Mouse (Mus musculus) myocyte (in vitro differentiated cells): ENCODE data around the gene Btrc. TPM values are rescaled to one million over a fixed set of nuclear protein-coding genes. Genes with fewer than 3 reads are reported as not detected.

ENCODE experiments used
- H3K27me3 ChIP-seq: one replicate; pipeline ENCODE4 v1.6.1; 2011; ENCODE audit not compliant: control insufficient read depth, insufficient read depth, insufficient read length
- H3K36me3 ChIP-seq: one replicate; pipeline ENCODE4 v1.6.1; 2011; ENCODE audit not compliant: control insufficient read depth, insufficient read depth
- H3K4me2 ChIP-seq: one replicate; pipeline ENCODE4 v1.6.1; 2011; ENCODE audit warnings: low read depth, control low read depth
- H3K4me3 ChIP-seq: one replicate; pipeline ENCODE4 v1.5.1; 2011; ENCODE audit warnings: mild to moderate bottlenecking, control low read depth, moderate library complexity
- H3K79me2 ChIP-seq: one replicate; pipeline ENCODE4 v1.6.1; 2011; ENCODE audit not compliant: control insufficient read depth, insufficient read depth
- H3ac ChIP-seq: one replicate; pipeline ENCODE4 v1.6.1; 2011; ENCODE audit not compliant: control insufficient read depth, insufficient read length
- CEBPB ChIP-seq: IDR thresholded peaks from 2 replicates; pipeline ENCODE4 v1.6.1; 2011; ENCODE audit warnings: mild to moderate bottlenecking, moderate library complexity; ENCODE audit not compliant: poor library complexity, insufficient read depth, severe bottlenecking
- E2F4 ChIP-seq: IDR thresholded peaks from one replicate; pipeline ENCODE4 v1.6.1; 2011; ENCODE audit warnings: mild to moderate bottlenecking, control low read depth, moderate library complexity; ENCODE audit not compliant: insufficient read depth
- MAX ChIP-seq: IDR thresholded peaks from one replicate; pipeline ENCODE4 v1.6.1; 2011; ENCODE audit warnings: low read depth, mild to moderate bottlenecking, control low read depth
- MYOD1 ChIP-seq, 3 experiments: IDR thresholded peaks; one replicate each; pipeline ENCODE4 v1.6.1; 2011; ENCODE audit warnings: control low read depth in 2 of 3, low read depth in 2 of 3, mild to moderate bottlenecking in 2 of 3, moderate library complexity in 1 of 3; ENCODE audit not compliant: insufficient read length in 2 of 3, control insufficient read depth in 1 of 3
- MYOG ChIP-seq, 3 experiments: IDR thresholded peaks; one replicate each; pipeline ENCODE4 v1.6.1; 2011; ENCODE audit warnings: control low read depth in 2 of 3, low read depth in 2 of 3, mild to moderate bottlenecking in 2 of 3; ENCODE audit not compliant: insufficient read length in 2 of 3, control insufficient read depth in 1 of 3, insufficient read depth in 1 of 3
- POLR2A ChIP-seq: IDR thresholded peaks from one replicate; pipeline ENCODE4 v1.6.1; 2011; ENCODE audit warnings: low read depth, mild to moderate bottlenecking, control low read depth, moderate library complexity; ENCODE audit not compliant: insufficient read length
- POLR2AphosphoS2 ChIP-seq: IDR thresholded peaks from one replicate; pipeline ENCODE4 v1.6.1; 2011; ENCODE audit warnings: low read depth, control low read depth; ENCODE audit not compliant: insufficient read length
- REST ChIP-seq: IDR thresholded peaks from one replicate; pipeline ENCODE4 v1.6.1; 2011; ENCODE audit warnings: mild to moderate bottlenecking, control low read depth, moderate library complexity; ENCODE audit not compliant: insufficient read depth, insufficient read length
- SRF ChIP-seq: IDR thresholded peaks from one replicate; pipeline ENCODE4 v1.6.1; 2011; ENCODE audit warnings: low read depth; ENCODE audit not compliant: control insufficient read depth, insufficient read length
- TCF12 ChIP-seq: IDR thresholded peaks from one replicate; pipeline ENCODE4 v1.6.1; 2011; ENCODE audit warnings: mild to moderate bottlenecking, control low read depth; ENCODE audit not compliant: poor library complexity, insufficient read depth, severe bottlenecking
- TCF3 ChIP-seq: IDR thresholded peaks from one replicate; pipeline ENCODE4 v1.6.1; 2011; ENCODE audit warnings: low read depth, control low read depth; ENCODE audit not compliant: insufficient read length
- USF1 ChIP-seq: IDR thresholded peaks from one replicate; pipeline ENCODE4 v1.6.1; 2011; ENCODE audit warnings: low read depth, mild to moderate bottlenecking, control low read depth, moderate library complexity
- polyA plus RNA-seq: library from polyadenylated mRNA; unstranded; fragments of >200 nt; fragmentation: generic; extraction: Trizol; gene quantifications from one replicate; pipeline ENCODE4 v1.2.1, GENCODE M21; 2012; ENCODE audit warnings: missing spikeins

Btrc gene
- polyA plus RNA-seq, 1 experiment: 17.0 TPM

DNA sequence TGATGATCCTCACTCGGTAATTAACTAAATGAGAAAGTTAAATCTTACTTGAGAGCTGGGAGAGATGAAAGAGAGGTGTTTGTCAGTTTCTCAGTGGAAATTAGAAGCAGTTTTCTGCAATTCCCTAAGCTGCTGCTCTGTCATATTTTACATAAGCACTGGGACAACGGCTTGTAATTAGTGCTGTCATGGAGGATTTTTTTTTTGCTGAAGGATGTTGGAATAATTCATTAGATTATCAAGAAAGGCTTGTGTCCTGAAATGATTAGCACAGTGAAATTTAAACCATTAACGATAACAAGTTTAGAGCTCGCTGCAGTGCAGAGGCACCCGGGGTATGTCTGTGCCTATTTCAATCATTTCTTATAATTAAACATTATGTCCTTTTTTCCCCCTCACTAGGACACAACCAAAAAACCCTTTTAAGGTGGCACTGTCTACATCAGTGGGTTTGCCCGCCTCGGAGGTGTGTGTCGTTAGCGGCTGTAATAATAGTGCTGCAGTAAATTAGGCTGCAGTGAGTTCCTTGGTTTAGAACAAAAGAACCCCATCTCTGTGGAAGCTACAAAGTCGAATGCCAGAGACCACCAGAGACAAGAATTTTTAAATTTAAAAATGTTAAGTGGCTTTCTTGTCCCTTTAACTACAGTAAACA lies 130.7 kb downstream of the Btrc start:
- Histone ChIP-seq H3K4me3 (no peak overlapping the region), H3ac (no peak overlapping the region), H3K27me3 (no peaks in the 10 kb centered on the region), H3K36me3 (no peaks in the 10 kb centered on the region), H3K4me2 (no peak overlapping the region), H3K79me2 (no peaks in the 10 kb centered on the region)
- TF ChIP-seq MYOG (IDR thresholded peaks at IDR 0.05; ENCODE audit: control insufficient read depth in 1 of 3, insufficient read depth in 1 of 3, insufficient read length in 2 of 3, low read depth in 2 of 3) (no peak), SRF (no peak), TCF3 (no peak), POLR2AphosphoS2 (no peak), CEBPB (no peak), MYOD1 (IDR thresholded peaks at IDR 0.05; ENCODE audit: control insufficient read depth in 1 of 3, insufficient read length in 2 of 3, low read depth in 2 of 3) (no peak)

DNA sequence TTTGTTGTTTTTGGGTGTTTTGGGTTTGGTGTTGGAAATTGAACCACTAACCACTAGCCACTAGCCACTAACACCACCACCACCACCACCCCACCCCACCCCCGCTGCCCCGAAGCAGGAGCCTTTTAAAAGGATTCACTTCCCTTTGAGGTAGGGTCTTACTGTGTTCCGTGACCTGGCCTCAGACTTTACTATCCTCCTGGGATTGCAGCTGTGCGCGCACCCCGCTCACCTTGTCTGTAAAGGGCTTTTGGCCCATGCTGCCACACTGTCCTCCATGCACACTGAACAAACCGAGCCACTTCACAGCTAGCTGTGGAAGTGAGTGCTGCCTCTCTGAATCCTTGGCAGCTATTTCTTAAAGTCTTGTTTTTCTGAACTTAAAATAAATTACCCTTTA lies 141.9 kb downstream of the Btrc start:
- H3ac ChIP-seq: no peak overlapping the region
- no peaks in the 10 kb centered on the region for H3K79me2 ChIP-seq
- H3K4me2 ChIP-seq: no peak overlapping the region
- no peak overlapping the region for H3K4me3 ChIP-seq
- no peaks in the 10 kb centered on the region for H3K27me3 ChIP-seq
- H3K36me3 ChIP-seq: no peaks in the 10 kb centered on the region
- TF ChIP-seq E2F4: no peak
- TF ChIP-seq CEBPB: no peak
- TF ChIP-seq MYOD1 (IDR thresholded peaks at IDR 0.05; ENCODE audit: control insufficient read depth in 1 of 3, insufficient read length in 2 of 3, low read depth in 2 of 3): no peak
- no peak for TF ChIP-seq SRF
- no peak for TF ChIP-seq REST
- no peak for TF ChIP-seq USF1
- no peak for TF ChIP-seq POLR2AphosphoS2
- no peak for TF ChIP-seq TCF12
- no peak for TF ChIP-seq MAX
- TF ChIP-seq MYOG (IDR thresholded peaks at IDR 0.05; ENCODE audit: control insufficient read depth in 1 of 3, insufficient read depth in 1 of 3, insufficient read length in 2 of 3, low read depth in 2 of 3): no peak

DNA sequence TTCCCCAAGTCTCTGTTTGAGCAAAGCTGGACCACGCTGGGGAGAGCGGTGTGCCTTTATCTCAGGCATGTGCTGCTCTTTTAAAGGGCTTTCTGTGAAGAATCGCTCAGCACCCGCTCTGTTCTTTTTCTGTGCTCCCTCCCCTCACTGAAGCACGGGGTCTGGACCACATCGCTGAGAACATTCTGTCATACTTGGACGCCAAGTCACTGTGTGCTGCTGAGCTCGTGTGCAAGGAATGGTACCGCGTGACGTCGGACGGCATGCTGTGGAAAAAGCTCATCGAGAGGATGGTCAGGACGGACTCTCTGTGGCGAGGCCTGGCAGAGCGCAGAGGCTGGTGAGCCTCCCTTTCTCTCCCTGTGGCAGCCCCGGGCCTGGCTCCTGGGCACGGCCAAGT lies 144.0 kb downstream of the Btrc start:
- Histone ChIP-seq H3K27me3 (no peaks in the 10 kb centered on the region), H3K4me3 (no peak overlapping the region), H3K36me3 (no peaks in the 10 kb centered on the region), H3K79me2 (no peaks in the 10 kb centered on the region), H3ac (no peak overlapping the region), H3K4me2 (no peak overlapping the region)
- no peak for TF ChIP-seq MYOG (IDR thresholded peaks at IDR 0.05; ENCODE audit: control insufficient read depth in 1 of 3, insufficient read depth in 1 of 3, insufficient read length in 2 of 3, low read depth in 2 of 3)
- no peak for TF ChIP-seq TCF12
- no peak for TF ChIP-seq E2F4
- no peak for TF ChIP-seq MAX
- no peak for TF ChIP-seq POLR2A
- TF ChIP-seq USF1: no peak
- TF ChIP-seq SRF: no peak
- TF ChIP-seq CEBPB: no peak

DNA sequence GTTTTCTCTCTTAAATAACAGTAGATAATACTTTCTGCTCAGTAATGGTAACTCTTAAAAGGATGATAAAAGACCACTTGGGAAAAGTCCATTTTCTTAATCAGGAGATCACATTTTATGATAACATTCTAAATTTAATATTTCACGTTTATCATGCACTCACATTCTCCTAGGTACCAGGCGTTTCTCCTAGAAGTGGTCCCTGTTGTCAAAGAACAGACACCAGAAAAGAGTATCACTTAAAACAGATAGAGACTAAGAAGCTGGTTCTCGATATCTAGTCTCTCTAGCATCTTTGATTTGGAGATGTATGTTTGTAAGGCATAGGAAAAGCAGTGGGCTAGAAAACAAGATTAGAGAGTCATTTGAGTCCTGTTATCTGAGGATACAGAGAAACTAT lies 147.1 kb downstream of the Btrc start:
- H3K79me2 ChIP-seq: no peaks in the 10 kb centered on the region
- H3K4me2 ChIP-seq: no peak overlapping the region
- no peak for TF ChIP-seq POLR2AphosphoS2
- no peak for TF ChIP-seq E2F4
- TF ChIP-seq REST: no peak
- no peak for TF ChIP-seq SRF
- no peak for TF ChIP-seq CEBPB
- no peak for TF ChIP-seq MYOD1 (IDR thresholded peaks at IDR 0.05; ENCODE audit: control insufficient read depth in 1 of 3, insufficient read length in 2 of 3, low read depth in 2 of 3)
- TF ChIP-seq POLR2A: no peak
- no peak for TF ChIP-seq TCF12
- no peak for TF ChIP-seq TCF3
- TF ChIP-seq USF1: no peak
- no peak for TF ChIP-seq MAX
- no peak for TF ChIP-seq MYOG (IDR thresholded peaks at IDR 0.05; ENCODE audit: control insufficient read depth in 1 of 3, insufficient read depth in 1 of 3, insufficient read length in 2 of 3, low read depth in 2 of 3)
- no peak overlapping the region for H3ac ChIP-seq
- H3K4me3 ChIP-seq: no peak overlapping the region
- H3K27me3 ChIP-seq: no peaks in the 10 kb centered on the region
- H3K36me3 ChIP-seq: no peaks in the 10 kb centered on the region

DNA sequence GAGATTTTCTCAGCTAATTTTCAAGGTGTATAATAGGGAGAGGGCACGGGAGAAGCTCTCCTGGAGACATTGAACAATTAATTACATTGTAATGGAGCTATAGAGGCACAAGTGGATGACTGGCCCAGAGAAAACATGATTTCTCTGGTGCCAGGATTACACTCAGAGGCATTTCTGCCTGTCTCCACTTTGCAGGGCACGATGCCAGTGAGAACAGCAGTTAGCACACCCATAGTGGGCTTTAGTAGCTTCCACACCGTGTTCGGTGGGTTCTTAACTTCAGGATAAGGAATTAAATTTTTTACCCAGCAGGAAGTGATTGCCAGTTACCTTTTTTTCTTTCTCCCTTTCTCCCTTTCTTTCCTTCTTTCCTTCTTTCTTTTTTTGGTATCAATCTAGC lies 147.9 kb downstream of the Btrc start:
- no peak for TF ChIP-seq CEBPB
- H3ac ChIP-seq: no peak overlapping the region
- H3K4me3 ChIP-seq: no peak overlapping the region
- no peaks in the 10 kb centered on the region for H3K79me2 ChIP-seq
- no peaks in the 10 kb centered on the region for H3K27me3 ChIP-seq
- H3K36me3 ChIP-seq: no peaks in the 10 kb centered on the region
- H3K4me2 ChIP-seq: no peak overlapping the region
